Mouse (Mus musculus) ovary, adult 18-20 months (tissue): Measurements from ENCODE around the gene Cab39.

Source experiments
- DNase-seq: peaks from one replicate; pipeline ENCODE4 v3.0.0; 2022; ENCODE audit warnings: low spot score, mixed read lengths

Gene Cab39

DNA sequence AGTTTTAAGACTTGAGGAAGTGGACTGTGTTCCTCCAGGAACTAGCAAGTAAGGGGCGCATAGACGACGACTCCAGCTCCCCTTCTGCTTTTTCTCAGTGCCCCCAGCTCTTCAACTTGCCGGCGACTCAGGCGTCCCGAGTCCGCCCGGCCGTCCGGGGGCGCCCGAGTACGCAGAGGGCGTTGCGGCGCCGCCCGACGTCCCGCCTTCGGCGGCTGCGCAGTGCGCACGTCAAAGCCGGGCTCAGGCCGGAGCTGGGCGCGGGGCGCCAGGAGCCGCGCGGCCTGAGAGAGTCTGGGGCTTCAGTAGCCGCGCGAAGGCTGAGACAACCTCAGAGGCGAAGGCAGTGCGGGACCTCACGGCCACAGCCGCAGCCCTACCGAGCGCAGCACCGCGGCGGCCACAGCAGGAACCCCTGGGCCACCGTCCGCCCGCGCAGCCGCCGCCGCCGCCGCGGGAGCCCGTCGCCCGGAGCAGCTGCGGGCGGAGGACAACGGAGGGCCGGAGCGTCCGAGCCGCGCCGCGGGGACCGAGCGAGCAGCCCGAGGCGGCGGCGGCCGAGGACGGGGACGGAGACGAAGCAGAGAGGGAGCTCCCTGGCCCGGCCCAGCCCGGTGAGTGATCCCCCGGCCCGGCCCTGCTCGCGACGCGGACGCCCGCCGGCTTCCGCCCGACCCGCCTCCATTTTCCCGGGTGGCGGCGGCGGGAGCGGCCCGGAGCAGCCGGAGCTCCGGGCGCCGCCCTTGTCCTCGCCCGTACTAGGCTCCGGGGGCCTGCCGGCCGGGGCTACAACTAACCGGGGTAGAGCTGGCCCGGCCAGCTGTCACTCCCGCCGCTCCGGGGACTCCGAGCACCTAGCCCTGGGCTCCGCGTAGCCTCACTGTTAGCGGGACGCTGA is at the start of gene Cab39:
TSS of gene Cab39 (plus strand) at position 234 of the 898 bp plus-strand sequence.
- DNase-seq = peak; percentile 73

DNA sequence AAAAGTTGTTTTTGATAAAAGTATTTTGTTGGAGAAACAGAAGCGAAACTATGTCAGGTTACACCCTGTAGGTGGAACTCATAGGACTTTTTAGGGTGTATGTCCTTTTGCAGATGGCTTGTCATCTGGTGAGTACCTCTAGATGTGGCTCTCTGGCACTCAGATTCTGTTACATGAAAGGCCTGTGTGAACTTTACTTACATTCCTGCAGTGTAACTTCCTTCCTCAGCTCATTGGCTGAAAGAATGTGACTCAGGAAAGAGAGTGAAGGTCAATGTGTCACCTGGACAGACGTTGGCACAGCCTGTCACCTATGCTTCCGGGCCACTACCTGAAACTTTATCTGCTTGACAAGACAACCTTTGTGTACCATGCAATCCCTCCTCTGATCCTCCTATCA is 48.7 kb upstream of the Cab39 start:
- no peak for DNase-seq

DNA sequence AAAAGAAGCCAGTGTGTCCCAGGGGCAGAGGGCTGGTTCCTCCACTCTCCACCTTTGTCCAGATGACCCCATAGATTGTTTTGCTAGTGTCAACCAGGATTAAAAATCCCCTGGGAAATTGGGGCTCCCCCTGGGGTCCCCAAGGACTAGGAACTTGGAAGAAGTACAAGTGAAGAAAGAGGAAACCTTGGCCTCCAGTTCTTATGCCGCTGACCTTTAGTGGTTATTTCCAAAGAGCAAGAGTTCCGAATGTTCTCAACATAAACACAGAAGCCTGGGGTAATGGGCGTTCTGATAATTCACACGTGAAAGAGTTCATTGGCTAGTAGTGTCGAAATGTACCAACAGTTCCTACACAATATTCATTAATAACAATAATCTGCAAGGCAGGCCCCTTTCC is 46.7 kb upstream of the Cab39 start:
- no peak for DNase-seq

DNA sequence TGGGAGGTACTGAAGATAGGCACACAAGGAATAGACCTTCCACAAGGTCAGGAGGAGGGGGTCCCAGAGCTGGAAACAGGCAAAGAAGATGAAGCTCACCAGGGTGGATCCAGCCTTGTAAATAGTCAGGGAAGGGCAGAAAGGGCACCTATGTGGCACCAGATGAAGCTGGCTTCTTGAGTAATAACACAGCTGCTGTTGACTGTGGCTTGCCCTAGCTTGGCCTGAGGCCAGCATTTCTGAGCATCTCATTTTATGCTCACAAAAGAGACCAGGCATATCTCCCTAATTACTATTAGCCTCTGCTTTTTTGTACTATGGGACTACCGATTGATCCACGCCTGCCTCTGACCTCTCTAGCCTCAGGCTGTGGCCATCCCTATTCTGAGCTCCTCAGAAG is 43.4 kb upstream of the Cab39 start:
- no peak for DNase-seq

DNA sequence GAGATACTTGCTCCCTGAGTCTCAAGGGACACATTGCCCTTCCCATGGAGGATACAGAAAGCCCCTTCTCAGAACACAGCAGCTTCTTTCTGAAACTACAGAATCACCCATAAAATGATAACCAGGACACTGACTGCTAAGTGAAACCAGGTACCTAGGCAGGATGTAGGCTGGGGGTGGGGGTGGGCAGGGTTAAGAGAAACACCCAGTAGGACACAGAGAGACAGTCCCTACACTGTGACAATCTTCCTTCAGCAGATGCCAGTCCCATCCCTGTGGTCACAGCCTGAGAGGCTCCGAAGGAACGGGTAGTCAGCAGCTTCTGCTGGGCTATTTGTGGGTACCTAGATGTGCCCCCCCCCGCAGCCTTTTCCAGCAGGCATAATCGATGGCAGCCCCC is 42.6 kb upstream of the Cab39 start:
- no peak for DNase-seq

DNA sequence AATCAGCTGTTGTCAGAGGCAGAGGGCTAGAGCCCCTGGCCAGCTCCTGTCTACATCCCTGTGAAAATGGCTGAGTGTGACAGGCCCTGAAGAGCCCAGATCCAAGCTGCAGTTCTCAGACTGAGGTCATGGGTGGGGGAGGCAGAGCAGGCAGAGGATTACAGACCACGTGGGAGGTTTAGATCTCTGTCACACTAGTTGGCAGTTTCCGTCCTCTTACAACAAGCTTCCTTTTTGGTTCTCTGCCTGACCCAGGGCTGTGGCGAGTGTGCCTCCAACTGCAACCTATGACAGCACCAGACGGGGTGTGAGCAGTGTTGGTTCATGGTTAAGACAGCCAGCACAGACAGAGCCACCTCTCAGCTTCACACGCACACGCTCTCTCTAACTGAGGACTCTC is 41.7 kb upstream of the Cab39 start:
- no peak for DNase-seq

DNA sequence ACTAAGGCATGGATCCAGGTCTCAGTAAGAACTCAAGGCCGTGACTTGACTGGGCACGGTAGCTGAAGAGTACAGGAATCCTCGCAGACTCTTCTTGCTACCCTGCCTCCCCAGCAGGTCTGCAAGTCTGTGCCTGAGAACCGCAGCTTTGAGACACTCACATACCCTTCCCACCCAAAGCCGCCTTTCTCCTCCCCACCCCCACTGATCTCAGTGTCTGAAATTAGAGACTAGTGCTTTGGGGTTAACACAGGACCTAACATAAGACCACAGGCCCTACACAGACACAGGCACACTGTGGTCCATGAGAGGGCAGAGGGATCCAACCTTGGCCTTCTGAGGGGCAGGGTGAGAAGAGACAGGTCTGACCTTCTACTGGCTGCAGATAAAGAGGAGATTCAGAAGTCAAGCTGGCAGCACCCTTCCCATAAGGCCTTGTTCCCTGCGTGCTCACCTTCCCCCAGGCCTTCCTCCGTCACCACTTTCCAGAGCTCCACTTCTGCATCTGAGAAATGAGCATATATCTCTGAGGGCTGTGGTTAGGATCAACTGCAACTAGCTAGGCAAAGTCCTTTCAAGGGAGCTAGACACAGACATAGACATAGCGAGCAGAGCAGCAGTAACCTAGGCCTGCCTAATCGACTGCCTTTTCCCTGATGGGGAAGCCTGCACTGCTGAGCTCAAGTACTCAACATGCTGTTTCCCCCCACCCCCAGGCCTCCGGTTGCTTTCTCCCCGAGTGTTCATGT is 41.1 kb upstream of the Cab39 start:
- no peak for DNase-seq

DNA sequence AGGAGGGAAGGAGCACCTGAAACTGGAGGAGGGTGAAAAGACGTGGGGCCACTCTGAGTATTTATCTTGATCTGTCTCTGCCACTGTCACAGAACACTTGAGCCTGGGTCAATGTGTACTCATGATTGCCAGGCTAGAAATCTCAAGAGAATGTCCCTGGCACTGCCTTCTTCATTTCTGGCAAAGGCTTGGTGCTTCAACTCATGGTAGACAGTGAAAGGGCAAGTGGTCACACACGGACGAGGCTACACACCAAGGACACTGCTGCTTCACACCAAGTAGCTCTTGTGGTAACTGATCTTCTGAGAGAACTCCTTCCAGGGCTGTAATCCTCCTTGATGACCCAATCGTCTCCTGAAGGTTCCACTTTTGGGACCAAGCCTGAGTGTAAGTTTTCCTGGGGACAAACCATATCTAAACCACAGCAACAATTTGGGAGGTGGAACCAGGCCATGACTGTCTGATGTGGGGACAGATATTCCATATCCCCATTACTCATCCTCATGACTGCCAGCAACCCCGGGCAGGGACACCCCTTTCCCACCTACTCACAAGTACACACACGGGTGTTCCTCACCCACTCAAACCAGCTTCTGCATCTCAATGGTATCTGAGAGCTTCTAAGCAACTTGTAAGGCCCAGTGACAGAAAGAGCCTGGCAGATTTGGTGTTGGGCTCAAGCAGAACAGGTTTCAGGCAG is 35.6 kb upstream of the Cab39 start:
- DNase-seq = no peak

DNA sequence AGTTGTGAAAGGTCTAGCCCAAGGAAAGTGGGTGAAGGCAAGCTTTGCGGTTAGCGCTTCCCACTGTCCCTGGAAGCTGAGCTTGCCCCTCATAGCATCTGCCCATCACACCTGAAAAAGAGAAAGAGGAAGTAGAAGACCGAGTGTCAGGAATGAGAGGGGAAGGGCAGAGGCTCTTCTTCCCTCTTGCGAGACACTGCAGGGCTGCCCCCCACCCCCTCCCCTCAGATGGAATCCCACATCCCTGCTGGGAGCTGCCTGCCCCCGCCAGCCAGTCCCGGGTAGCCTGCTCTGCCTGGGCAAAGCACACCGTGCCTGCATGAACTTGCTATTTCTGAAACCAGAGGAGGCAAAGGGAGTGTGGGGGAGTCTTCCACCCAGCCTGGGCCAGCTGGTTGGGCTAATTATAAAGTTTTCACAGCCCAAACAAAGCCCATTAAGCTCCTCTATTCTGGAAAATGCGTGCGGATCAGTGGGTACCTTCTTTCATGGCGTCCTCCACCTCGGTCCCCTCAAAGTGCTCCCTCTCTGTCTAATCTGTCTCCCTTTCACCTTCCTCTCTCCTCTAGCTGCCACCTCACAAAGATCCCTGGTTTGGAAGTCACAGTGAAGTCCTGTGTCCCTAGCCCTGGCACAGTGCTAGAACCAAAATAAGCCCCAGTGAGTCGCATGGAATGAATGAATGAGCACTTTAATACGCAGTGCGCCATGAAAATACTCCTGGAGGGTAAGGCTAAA is 34.8 kb upstream of the Cab39 start:
- DNase-seq = no peak

DNA sequence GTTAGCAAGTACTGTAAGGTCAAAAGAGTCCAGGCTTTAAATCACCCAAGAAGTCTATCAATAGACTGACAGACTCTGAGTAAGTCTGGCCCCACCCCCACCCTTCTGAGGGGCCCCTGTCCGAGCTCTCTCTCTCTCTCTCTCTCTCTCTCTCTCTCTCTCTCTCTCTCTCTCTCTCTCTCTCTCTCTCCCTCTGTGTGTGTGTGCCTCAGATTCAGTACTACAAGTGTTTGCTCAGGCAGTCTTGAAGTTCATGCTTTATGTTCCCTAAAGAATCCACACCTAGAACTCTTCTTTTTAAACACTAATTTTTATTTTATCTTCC is 34.3 kb upstream of the Cab39 start:
- no peak for DNase-seq

DNA sequence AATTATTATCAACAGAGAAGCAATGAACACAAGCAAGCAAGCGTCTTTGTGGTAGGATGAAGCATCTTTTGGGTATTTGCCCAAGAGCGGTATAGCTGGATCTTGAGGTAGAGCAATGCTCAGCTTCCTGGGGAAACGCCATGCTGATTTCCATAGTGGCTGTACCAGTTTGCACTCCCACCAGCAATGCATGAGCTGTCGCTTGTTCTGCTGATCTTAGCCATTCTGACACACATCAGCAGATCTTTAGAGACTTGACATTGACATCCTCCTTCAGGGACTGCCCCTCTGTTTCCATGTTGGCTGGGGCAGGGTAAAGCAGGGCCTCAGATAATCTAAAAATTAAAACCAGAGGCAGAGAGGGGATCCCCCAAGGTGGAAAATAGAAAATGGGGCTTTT is 31.6 kb upstream of the Cab39 start:
- no peak for DNase-seq

DNA sequence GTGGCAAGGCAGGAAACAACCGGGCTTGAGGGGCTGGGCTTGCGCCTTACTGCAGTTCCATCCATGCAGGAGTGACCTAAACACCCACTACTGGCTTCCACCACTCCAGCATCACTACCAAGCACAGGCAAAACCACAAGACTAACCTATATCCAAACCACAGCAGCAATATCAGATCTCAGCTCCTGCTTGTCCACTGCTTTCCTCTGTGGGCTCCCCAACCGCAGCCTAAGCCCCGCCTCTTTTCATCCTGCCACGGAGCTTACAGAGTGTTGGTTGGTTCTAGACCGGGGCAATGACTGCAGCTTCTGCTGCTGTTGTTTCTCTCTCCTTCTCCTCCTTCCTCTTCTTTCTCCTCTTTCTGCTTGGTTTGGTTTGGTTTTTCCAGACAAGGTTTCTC is 29.9 kb upstream of the Cab39 start:
- no peak for DNase-seq

DNA sequence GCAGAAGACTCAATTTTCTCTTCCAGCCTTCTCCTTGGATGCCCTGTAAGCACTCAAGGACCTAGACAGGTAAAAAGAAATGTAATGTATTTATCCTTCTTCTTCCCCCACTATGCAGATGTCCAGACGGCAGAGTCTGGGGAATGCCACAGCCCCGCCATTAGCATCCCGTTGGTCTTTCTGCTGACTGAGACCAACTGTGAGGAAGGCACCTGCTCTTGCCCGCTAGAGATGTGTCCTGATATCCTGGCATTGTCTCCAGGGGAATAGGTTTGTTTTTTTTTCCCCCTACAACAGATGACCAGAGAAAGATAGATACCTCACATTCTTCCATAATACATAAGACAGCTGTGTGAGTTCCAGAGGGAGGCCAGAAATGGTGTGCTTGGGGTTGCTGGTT is 28.9 kb upstream of the Cab39 start:
- no peak for DNase-seq

DNA sequence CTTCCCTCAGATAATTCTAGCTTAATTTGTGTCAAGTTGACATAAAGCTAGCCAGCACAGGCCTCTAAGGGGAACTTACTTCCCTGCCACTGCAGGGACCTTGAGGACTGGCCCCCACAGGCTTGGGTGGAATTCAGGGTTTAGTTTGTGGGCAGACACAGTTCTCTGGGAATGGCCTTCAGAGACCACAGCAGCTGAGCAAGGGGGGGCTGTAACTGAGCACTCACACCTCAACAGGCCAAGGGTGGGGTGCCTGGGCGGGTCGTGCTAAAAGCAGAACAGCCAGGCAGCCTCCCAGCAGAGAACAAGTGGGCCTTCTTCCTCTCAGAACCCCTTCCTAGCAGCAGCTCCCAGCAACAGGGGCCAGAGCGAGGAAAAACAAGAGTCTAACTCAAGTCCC is 27.1 kb upstream of the Cab39 start:
- DNase-seq = peak; percentile 12

DNA sequence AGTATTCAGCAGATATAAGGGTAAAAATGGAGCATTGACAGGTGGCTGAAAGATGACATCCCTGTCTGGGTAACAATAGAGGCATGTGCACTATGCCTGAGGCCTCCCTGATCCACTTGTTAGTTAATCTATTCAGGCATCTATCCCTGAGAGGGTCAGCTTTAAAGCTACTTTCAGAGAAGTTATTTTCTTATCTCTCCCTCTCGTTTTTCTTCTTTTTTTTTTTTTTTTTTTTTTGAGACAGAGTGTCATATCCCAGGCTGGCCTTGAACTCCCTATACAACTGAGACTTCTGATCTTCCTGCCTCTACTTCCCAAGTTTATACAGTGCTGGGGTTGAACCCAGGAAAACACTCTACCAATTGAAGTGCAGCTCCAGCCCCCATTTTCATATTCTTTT is 25.5 kb upstream of the Cab39 start:
- DNase-seq = no peak

DNA sequence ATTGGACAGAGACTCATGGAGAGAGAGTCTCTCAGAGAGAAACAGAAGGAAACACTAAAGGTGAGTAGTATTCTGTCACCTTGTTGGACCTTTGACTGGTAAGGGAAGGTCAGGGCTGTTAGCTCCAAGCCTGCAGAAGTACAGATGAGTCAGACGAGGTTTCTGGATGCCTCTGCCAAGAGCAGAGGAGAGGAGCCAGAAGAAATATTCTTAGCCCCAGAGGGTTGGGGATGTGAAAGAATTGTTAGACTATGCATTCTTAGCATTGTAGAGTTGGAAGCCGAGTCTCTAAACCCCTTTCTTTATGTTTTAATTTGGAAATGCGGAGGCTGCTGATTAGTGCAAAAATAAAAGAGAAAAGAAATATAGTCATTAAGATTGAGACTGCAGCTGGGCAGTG is 21.3 kb upstream of the Cab39 start:
- no peak for DNase-seq

DNA sequence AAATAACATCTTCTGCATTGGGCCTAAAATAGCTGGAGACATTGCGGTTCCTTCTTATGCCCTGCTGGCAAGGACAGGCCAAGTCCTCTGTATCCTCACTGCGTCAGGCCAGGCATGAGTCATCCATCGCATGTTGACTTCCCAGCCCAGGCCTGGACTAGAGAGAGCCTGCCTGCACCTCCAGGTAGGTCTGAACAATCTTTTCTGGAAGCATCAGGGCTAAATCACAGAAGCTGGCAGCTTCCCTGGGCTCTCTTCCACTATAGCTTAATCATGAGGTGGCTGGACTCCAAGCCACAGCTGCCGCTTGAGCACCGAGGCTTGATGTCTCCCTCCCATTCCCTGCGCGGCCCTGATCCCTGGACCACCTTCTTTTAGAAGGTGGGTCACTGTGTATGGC is 18.1 kb upstream of the Cab39 start:
- DNase-seq = peak; percentile 17

DNA sequence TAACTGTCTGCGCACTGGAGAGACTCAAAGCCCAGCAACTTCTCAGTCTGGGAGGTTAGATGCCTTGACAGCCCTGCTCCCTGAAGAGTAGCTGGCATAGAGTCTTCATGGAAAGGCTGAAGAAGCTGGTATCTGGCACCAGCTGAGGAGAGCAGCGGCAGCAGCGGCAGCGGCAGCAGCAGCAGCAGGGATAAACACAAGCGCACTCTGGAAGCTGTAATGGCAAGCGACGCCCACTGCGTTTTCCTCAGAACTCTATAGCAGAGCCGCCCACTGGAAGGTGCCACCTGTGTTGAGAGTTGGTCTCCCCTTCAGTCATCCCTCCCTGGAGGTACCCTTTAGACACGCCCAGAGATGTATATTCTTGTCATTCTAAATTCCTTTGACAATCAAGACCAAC is 17.1 kb upstream of the Cab39 start:
- DNase-seq = no peak

DNA sequence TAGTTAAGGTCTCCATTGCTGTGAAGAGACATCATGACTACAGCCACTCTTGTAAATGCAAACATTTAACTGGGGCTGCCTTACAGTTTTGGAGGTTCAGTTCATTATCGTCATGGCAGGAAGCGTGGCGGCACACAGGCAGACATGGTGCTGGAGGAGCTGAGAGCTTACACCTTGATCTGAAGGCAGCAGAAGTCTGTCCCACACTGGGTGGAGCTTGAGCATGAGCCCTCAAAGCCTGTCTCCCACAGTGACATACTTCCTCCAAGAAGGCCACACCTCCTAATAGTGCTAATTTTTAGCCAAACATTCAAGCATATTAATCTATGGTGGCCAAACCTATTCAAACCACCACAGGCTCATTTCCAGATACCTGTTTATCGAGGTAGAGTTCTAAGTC is 14.8 kb upstream of the Cab39 start, which contains the start of gene A630001G21Rik:
TSS of gene A630001G21Rik (minus strand) at position 208 of the 400 bp plus-strand sequence.
- no peak for DNase-seq

DNA sequence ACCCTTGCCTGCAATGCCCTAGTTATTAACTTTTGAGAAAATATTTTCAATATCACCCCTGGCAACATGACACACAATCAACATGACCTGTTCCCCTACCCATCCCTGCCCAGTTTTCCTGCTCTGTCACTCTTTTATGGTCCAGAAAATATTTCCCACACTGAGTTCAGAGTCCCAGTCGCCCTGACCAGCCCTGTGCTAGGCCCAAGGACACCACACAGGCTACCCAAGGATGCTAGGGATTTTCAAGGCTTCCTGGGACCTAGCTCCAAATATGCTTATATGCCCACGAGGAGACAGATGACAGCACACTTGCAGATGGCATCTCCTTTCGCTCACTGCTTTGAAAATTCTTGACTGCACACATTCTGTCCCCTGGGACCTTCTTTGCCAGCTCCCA is 14.2 kb upstream of the Cab39 start:
- no peak for DNase-seq

DNA sequence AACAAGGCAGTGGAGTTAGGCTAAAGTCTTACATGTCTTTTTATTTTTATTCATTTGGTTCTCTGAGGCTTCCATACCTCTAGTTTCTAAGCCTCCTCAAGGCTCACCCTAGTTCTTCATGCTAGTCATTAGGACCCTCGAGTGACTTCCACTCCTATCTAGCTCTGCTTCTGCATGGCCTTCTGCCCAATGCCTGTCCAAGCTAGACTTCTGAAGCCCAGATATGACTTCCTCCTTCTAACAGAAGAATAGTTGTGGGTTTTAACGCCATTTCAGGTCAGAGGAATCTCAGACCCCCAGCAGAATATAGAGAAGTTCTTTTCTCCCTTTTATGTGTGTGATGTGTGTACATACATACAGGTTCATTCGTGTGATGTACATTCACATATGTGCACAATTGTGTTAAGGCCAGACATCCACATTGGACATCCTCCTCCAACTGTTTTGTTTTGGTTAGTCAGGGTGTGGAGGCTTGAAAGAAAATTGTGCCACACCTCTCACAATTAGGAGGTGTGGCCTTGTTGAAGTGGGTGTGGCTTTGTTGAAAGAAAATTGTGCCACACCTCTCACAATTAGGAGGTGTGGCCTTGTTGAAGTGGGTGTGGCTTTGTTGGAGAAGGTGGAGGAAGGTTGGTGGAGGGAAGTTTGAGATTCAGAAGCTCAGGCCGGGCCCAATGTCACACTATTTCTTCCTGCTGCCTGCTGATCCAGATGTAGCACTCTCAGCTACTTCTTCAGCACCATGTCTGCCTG is 13.6 kb upstream of the Cab39 start:
- DNase-seq = no peak
